Mouse (Mus musculus) thymus, postnatal 0 days (tissue): ENCODE results near the gene Cops4. TPM values are rescaled to one million over a fixed set of nuclear protein-coding genes. Genes with fewer than 3 reads are reported as not detected.
A peak's percentile ranks its signal among the peaks of the same experiment; 100 is the strongest.

Source experiments
- DNase-seq: peaks from one replicate; pipeline ENCODE4 v3.0.0-alpha.2; 2015; ENCODE audit warnings: low spot score
- polyA plus RNA-seq: library from polyadenylated mRNA; unstranded; fragments of >200 nt; fragmentation: Nextera tagmentation; extraction: Ambion mirVana; gene quantifications from 2 replicates; pipeline ENCODE4 v1.2.1, GENCODE M21; 2015

Gene Cops4
- polyA plus RNA-seq, 1 experiment from 2014 or later = 133 TPM

- DNase-seq = peak; percentile 44
These were observed 18.5 kb downstream of the Cops4 start for GRCm38 (mm10) chr5:100536638-100537037.

- DNase-seq = no peak
These were observed 28.4 kb downstream of the Cops4 start for GRCm38 (mm10) chr5:100546294-100547080.

- no peak for DNase-seq
These were observed 30.1 kb downstream of the Cops4 start for GRCm38 (mm10) chr5:100548236-100548635.

GRCm38 (mm10) chr5:100549311-100549710 lies 31.2 kb downstream of the Cops4 start:
- DNase-seq = no peak

- DNase-seq = no peak
These were observed 32.0 kb downstream of the Cops4 start for GRCm38 (mm10) chr5:100550151-100550550.

GRCm38 (mm10) chr5:100551952-100552351 lies 33.8 kb downstream of the Cops4 start:
- no peak for DNase-seq

GRCm38 (mm10) chr5:100553426-100553825 lies 35.3 kb downstream of the Cops4 start:
- no peak for DNase-seq

GRCm38 (mm10) chr5:100557019-100557418 lies 38.9 kb downstream of the Cops4 start:
- DNase-seq = no peak

- DNase-seq = no peak
These were observed 39.4 kb downstream of the Cops4 start for GRCm38 (mm10) chr5:100557537-100557936.

- no peak for DNase-seq
These were observed 40.7 kb downstream of the Cops4 start for GRCm38 (mm10) chr5:100558783-100559182.

- DNase-seq = no peak
These were observed 41.2 kb downstream of the Cops4 start for GRCm38 (mm10) chr5:100559357-100559756.

- no peak for DNase-seq
These were observed 44.6 kb downstream of the Cops4 start for GRCm38 (mm10) chr5:100562702-100563101.

GRCm38 (mm10) chr5:100566798-100567197 lies 48.7 kb downstream of the Cops4 start:
- DNase-seq = no peak

- DNase-seq = no peak
These were observed 49.3 kb downstream of the Cops4 start for GRCm38 (mm10) chr5:100567258-100568032.

- no peak for DNase-seq
These were observed 50.1 kb downstream of the Cops4 start for GRCm38 (mm10) chr5:100568177-100568576.

GRCm38 (mm10) chr5:100568802-100569201 lies 50.7 kb downstream of the Cops4 start:
- DNase-seq = no peak

GRCm38 (mm10) chr5:100569250-100569934 lies 51.3 kb downstream of the Cops4 start:
- DNase-seq = peak; percentile 53

- DNase-seq = peak; percentile 28
These were observed 52.0 kb downstream of the Cops4 start for GRCm38 (mm10) chr5:100569997-100570595.

GRCm38 (mm10) chr5:100570716-100571115 lies 52.6 kb downstream of the Cops4 start:
- peak; percentile 38 for DNase-seq

- no peak for DNase-seq
These were observed 54.0 kb downstream of the Cops4 start, which contains the start of gene Plac8 for GRCm38 (mm10) chr5:100572069-100572468. Gene Plac8 (minus strand): TSS chr5:100572245.

- DNase-seq = peak; percentile 47
These were observed 55.1 kb downstream of the Cops4 start for GRCm38 (mm10) chr5:100573256-100573655.
